Mouse (Mus musculus) spleen, adult 2 months (tissue): ENCODE measurements around the gene Rpl39l.
"Not testable (repeated sequence)": the region's sequence is repeated elsewhere in the genome, so short reads cannot be mapped to it uniquely, and the experiment has no call there.

Source experiments
- CTCF ChIP-seq: fragments of 200-500 bp; IDR thresholded peaks from 2 replicates; pipeline ENCODE4 v1.5.1; 2011; ENCODE audit warnings: mild to moderate bottlenecking, inconsistent platforms; ENCODE audit not compliant: insufficient read depth, insufficient read length, insufficient replicate concordance; ENCODE audit errors: extremely low read depth
- POLR2A ChIP-seq: fragments of 200-500 bp; IDR thresholded peaks from 2 replicates; pipeline ENCODE4 v1.6.1; 2011; ENCODE audit warnings: low read depth, low read length, inconsistent platforms

GRCm38 (mm10) chr16:10187461-10187860, 17.4 kb downstream of the Rpl39l start:
- not testable (repeated sequence) for TF ChIP-seq CTCF, POLR2A
